Mouse (Mus musculus) cerebellum, adult 2 months (tissue): ENCODE data around the gene Zdhhc8. TPM values are rescaled to one million over a fixed set of nuclear protein-coding genes. Genes with fewer than 3 reads are reported as not detected.

Experiments used
- DNase-seq, 2 experiments: peaks; one replicate each; pipeline ENCODE4 v3.0.0; 2021
- H3K27ac ChIP-seq: fragments of 200-500 bp; 2 replicates; pipeline ENCODE4 v1.5.1; 2012; ENCODE audit warnings: low read length, control low read depth, inconsistent platforms; ENCODE audit not compliant: insufficient read depth
- H3K27me3 ChIP-seq: fragments of 200-500 bp; 2 replicates; pipeline ENCODE4 v1.6.1; 2012; ENCODE audit warnings: inconsistent platforms, mild to moderate bottlenecking, low read length, moderate library complexity; ENCODE audit not compliant: control insufficient read depth, insufficient read depth
- H3K4me1 ChIP-seq: fragments of 200-500 bp; 2 replicates; pipeline ENCODE4 v1.6.1; 2011; ENCODE audit warnings: low read length; ENCODE audit not compliant: control insufficient read depth, insufficient read depth
- H3K4me3 ChIP-seq: fragments of 200-500 bp; replicated peaks from 2 replicates; pipeline ENCODE3; 2011; ENCODE audit warnings: mild to moderate bottlenecking, low read depth, low read length, control low read depth; ENCODE audit not compliant: insufficient read depth
- CTCF ChIP-seq: fragments of 200-500 bp; IDR thresholded peaks from 2 replicates; pipeline ENCODE4 v1.5.1; 2011; ENCODE audit warnings: low read depth, mild to moderate bottlenecking, control low read depth, low read length, moderate library complexity, borderline replicate concordance; ENCODE audit not compliant: insufficient read depth
- POLR2A ChIP-seq: fragments of 200-500 bp; IDR thresholded peaks from 2 replicates; pipeline ENCODE4 v1.6.1; 2011; ENCODE audit warnings: low read length, control low read depth, borderline replicate concordance; ENCODE audit not compliant: insufficient read depth
- WGBS: fragments of 180-500 bp; shearing (Covaris S2); methylation state at CpG from one replicate; pipeline ENCODE4 v1.1.7; 2018; 5-methylcytosine and 5-hydroxymethylcytosine counted together
- polyA plus RNA-seq: library from polyadenylated mRNA; depleted of rRNA; stranded (reverse); fragments of >200 nt; gene quantifications from 2 replicates; pipeline ENCODE4 v1.2.3, GENCODE M21; 2012

Zdhhc8 gene
- polyA plus RNA-seq, 1 experiment: 74.0 TPM

DNA sequence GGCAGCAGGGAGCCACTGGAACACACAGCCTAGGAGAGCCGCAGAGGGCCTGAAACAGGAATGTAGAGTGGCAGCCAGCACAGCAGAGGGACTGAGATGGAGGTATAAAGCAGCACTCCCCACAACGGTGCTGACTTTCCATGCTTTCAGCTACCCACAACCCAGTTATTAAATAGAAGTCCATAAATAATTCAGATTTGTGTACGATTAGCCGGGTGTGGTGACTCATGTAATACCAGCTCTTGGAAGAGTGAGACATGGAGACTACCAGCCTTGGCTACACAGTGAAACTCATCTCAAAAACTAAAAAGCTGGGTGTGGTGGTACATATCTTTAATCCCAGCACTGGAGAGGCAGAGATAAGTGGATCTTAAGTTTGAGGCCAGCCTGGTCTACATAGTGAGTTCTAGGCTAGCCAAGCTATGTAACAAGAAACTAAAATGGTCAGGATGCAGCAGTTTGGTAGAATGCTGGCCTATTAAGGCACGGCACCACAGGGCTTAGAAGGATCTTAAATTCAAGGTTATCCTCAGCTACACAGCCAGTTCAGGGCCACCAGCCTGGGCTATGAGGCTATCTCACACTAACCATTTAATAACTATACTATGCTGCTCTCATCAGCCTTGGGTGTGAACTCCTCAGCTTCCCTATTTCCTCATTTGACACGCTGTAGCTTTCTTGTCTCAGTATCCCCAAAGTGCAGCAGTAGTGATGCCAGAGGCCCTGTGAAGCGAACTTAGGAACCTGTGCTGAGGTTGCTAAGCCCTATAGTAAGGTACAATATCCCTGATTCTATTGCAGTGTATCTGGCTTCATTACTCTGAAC is 2.0 kb upstream of the Zdhhc8 start:
- no peak overlapping the region for H3K27ac ChIP-seq
- TF ChIP-seq CTCF: no peak
- no peak for TF ChIP-seq POLR2A
- WGBS: 74% methylated on average over 7 of the region's 7 CpGs
- H3K4me3 ChIP-seq: no peak overlapping the region
- no peaks in the 10 kb centered on the region for H3K27me3 ChIP-seq
- DNase-seq: no peak
- peaks cover 11% of the 10 kb centered on the region for H3K4me1 ChIP-seq

GRCm38 (mm10) chr16:18235389-18236065 is 591 bp upstream of the Zdhhc8 start:
- TF ChIP-seq CTCF (no peak), POLR2A (no peak; the same call in 1 of the 2 replicates)
- DNase-seq: peak; percentile 76 to 82
- WGBS: 2% methylated on average over 19 of the region's 19 CpGs
- H3K4me3 ChIP-seq: peak overlapping the region; percentile 59
- H3K4me1 ChIP-seq: peaks cover 21% of the 10 kb centered on the region
- H3K27ac ChIP-seq: peak overlapping the region; percentile 31
- H3K27me3 ChIP-seq: no peaks in the 10 kb centered on the region

GRCm38 (mm10) chr16:18233919-18234670 is 841 bp downstream of the Zdhhc8 start:
- H3K4me1 ChIP-seq: peaks cover 35% of the 10 kb centered on the region

DNA sequence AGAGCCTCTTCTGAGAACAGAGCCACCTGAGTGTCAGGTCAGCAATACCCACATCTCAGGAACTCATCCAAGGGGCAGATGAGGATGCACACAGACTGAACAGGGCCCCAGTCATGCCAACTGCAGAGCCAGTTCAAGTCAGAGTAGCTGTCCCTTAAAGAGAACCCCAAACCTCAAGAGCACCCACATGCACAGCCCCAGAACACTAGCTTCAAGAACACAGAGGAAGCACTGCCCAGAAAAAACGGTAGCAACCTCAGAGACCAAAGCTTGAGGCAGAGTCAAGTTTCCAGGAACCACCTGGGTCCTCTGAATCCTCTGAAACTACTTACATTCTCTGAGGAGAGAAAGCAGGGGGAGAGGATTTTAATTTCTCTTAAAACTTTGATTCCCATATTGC is 1.5 kb downstream of the Zdhhc8 start:
- peaks cover 41% of the 10 kb centered on the region for H3K4me1 ChIP-seq
- TF ChIP-seq POLR2A: no peak
- TF ChIP-seq CTCF: no peak
- WGBS: 5% methylated on average over 1 of the region's 1 CpGs
- H3K27ac ChIP-seq: no peak overlapping the region
- peak overlapping the region; percentile 59 for H3K4me3 ChIP-seq
- DNase-seq: no peak
- H3K27me3 ChIP-seq: no peaks in the 10 kb centered on the region

More at GRCm38 (mm10) chr16:18233919-18234670, 841 bp downstream of the Zdhhc8 start:
- no peak for DNase-seq
- TF ChIP-seq POLR2A (no peak), CTCF (no peak)
- 5% methylated on average over 13 of the region's 13 CpGs for WGBS
- Histone ChIP-seq H3K27ac (peak overlapping the region; percentile 10; the same call in 1 of the 2 replicates), H3K27me3 (no peaks in the 10 kb centered on the region), H3K4me3 (peak overlapping the region; percentile 59)

DNA sequence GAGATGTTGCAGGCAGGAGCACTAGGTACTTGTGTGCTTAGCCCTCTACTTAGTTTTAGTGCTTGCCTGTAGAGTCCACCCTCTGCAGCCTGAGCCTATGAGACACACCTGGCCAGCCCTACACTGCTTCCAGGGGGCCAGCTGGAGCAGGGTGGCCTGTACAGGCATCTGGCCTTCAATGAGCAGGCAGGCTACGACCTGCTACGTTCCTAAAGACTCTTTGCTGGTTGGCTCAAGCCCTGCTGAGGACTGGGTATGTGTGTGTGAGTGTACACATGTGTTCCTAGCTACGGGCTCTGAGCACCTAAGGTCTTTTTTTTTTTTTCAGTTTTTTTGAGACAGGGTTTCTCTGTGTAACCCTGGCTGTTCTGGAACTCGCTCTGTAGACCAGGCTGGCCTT is 3.5 kb downstream of the Zdhhc8 start:
- Histone ChIP-seq H3K4me3 (no peak overlapping the region), H3K27me3 (no peaks in the 10 kb centered on the region), H3K27ac (0 out of 2 replicates have a peak overlapping the region, but pooled peaks have one; percentile 85), H3K4me1 (peaks cover 53% of the 10 kb centered on the region)
- TF ChIP-seq POLR2A (no peak), CTCF (no peak)
- no peak for DNase-seq
- WGBS: 45% methylated on average over 4 of the region's 4 CpGs

DNA sequence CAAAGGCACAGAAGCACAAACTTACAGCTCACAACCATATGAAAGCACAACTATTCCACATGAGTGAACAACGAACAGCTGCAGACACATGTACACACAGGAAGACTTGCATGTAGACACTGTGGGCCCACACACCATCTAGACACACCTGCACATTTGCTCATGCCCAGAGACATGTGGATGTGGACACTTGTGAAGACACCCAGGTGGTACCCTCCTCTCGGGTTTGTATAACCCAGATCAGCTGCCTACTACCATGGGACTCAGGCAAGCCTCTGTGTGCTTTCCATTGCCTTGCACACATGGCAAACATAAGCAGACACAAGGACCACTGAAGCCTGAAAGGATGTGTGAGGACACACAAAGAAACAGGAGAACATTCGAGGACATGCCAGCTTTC is 3.9 kb downstream of the Zdhhc8 start:
- Histone ChIP-seq H3K27ac (0 out of 2 replicates have a peak overlapping the region, but pooled peaks have one; percentile 85), H3K4me1 (peaks cover 49% of the 10 kb centered on the region), H3K27me3 (no peaks in the 10 kb centered on the region), H3K4me3 (no peak overlapping the region)
- no peak for DNase-seq
- WGBS: 70% methylated on average over 3 of the region's 3 CpGs
- TF ChIP-seq POLR2A: no peak

GRCm38 (mm10) chr16:18230617-18231016 is 4.3 kb downstream of the Zdhhc8 start:
- H3K4me3 ChIP-seq: no peak overlapping the region
- WGBS: 78% methylated on average over 6 of the region's 6 CpGs
- TF ChIP-seq POLR2A: no peak
- TF ChIP-seq CTCF: no peak
- H3K4me1 ChIP-seq: peaks cover 46% of the 10 kb centered on the region
- H3K27me3 ChIP-seq: no peaks in the 10 kb centered on the region
- no peak for DNase-seq
- peak overlapping the region; percentile 85 for H3K27ac ChIP-seq

- WGBS: 3% methylated on average over 11 of the region's 11 CpGs
- Histone ChIP-seq H3K4me1 (peaks cover 46% of the 10 kb centered on the region), H3K27ac (peak overlapping the region; percentile 85), H3K4me3 (peak overlapping the region; percentile 28), H3K27me3 (no peaks in the 10 kb centered on the region)
- TF ChIP-seq CTCF: no peak
- TF ChIP-seq POLR2A: no peak
- DNase-seq: peak; percentile 79 to 85
Observed at GRCm38 (mm10) chr16:18229622-18230021, 5.3 kb downstream of the Zdhhc8 start.
